ENCODE assay signal across 13 mouse cellular contexts in the genomic region with DNA sequence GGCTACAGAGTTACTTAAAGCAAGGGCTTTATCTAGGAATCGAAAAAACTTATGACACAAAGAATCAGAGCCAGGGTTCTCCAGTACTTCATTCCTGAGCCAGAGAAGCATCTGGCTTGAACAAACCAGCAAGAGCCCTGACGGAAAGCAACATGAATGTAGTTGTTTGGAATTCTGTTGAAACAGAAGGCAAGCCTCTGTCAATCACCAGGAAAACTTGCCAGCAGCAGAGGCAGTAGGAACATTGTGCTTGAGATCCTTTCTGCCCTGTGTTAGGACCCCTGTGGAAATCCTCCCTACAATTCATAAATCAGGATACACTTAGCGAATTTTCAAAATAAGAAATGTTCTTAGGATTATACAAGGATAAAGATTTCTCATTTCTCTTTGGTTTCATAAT.
DNase-seq lines count a peak whose midpoint lies in the region.
"Had no signal": no experiment of that assay in that cellular context is flagged by ENCODE, and none has a peak within 500 bp of the region (broad histone marks: within the 10 kb centered on the region; RNA-seq: fewer than 3 reads in every experiment).

No protein-coding gene starts in this region.

- DNase-seq in embryo, embryonic 10.5 days (ENCODE audit: low spot score): peak; percentile 2
- no peak for DNase-seq in embryo, embryonic 10 days (ENCODE audit: low spot score)
- DNase-seq in layer of hippocampus, adult 11-12 months (ENCODE audit: low spot score): peak; percentile 5
- DNase-seq in layer of hippocampus, postnatal 25 days (ENCODE audit: extremely low spot score in 1 of 2, low spot score in 1 of 2): no peak
- peak; percentile 10 for DNase-seq in brain, embryonic 18.5 days (ENCODE audit: low read depth, low spot score)
- DNase-seq in layer of hippocampus, adult 9-10 months (ENCODE audit: low spot score): peak; percentile 10
- DNase-seq in ovary, postnatal 14 days (ENCODE audit: low spot score): no peak
- DNase-seq in thymus, postnatal 25 days: no peak
- DNase-seq: cerebellum, adult 2 months; gastrocnemius, postnatal 25 days; kidney, adult 11 months; lung, embryonic 14.5 days; thymus, postnatal 14 days had no signal

Comparison
In these comparisons a context has a peak if more than half of its experiments do, and no peak if none do; other contexts are left out.
1. DNase-seq: peak in embryo, embryonic 10.5 days (single experiment), layer of hippocampus, adult 11-12 months (single experiment), brain, embryonic 18.5 days (single experiment) and layer of hippocampus, adult 9-10 months (single experiment); none in embryo, embryonic 10 days (single experiment), layer of hippocampus, postnatal 25 days (0 of 2), ovary, postnatal 14 days (single experiment) and thymus, postnatal 25 days (single experiment).